Mouse (Mus musculus) heart, adult 11 months (tissue): ENCODE data around the gene Ifitm10.
A peak's percentile ranks its signal among the peaks of the same experiment; 100 is the strongest.

Source experiments
- DNase-seq: peaks from one replicate; pipeline ENCODE4 v3.0.0; 2022

The Ifitm10 gene

DNA sequence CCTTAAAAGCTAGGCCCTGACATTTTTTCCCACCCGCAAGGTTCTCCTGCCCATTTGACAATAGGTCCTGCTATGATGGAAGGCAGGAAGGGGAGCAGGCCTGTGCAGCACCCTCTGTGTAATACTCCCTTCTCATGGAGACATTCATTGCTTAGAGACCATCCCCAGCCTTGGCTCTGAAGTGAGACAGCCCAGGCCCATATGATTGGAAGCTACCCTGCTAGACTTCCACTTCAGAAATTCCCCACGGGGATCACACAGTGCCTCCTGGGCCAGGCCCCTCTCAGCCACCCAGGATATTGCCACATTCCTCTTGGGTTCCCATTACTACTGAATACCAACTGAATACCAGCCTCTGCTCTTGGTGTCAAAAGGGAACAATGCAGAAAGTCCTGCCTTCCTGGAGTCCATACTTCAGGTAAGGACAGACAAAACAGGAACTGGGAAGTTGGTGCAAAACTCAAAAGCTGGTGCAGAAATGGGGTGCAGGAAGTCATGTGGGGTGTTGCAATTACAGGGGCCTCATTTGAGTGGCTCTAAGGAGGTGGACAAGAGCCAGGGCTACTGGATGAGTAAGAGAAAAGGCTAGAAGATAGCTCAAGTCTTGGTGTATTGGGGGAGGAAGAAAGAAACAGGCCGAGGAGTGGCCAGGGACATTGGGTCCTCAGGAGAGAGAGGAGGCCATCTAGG is 16.6 kb upstream of the Ifitm10 start:
- DNase-seq = peak; percentile 91

DNA sequence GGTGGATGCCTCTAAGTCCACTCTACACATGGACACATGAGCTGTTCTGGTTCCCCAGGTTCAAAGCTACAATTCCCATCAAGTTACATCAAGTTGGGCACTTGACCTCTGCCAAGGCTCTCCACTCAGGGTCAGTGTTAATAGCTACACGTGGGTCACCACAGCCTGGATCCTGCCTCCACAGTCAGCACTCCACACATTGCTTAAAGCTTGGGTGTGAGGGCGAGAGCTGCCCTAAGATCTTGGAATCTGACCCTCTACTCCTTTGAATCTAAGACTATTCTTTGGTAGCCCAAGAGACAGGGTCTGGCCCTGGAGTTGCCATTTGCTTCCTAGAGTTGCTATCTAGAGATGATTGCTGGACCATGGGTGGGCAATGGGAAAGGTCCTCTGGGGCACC is 15.2 kb upstream of the Ifitm10 start:
- DNase-seq = peak; percentile 92

DNA sequence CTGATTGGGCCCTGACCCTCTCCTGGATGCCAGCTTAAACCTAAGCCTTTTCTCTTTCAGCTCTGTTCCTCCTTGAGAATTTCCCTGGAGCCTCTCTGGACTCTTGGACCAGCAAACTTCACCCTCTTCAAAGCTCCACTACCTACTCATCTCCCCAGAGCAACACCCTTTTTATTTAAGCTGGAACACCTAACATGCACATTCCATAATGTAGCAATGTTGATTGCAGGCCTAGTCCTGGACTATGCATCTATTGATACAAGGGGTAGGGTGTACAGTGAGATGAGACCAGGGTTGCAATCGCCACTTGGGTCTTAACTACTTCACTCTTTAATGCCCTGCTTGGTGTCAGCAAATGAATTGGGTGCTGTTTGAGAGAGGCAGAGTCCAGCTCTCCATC is 14.6 kb upstream of the Ifitm10 start:
- no peak for DNase-seq

DNA sequence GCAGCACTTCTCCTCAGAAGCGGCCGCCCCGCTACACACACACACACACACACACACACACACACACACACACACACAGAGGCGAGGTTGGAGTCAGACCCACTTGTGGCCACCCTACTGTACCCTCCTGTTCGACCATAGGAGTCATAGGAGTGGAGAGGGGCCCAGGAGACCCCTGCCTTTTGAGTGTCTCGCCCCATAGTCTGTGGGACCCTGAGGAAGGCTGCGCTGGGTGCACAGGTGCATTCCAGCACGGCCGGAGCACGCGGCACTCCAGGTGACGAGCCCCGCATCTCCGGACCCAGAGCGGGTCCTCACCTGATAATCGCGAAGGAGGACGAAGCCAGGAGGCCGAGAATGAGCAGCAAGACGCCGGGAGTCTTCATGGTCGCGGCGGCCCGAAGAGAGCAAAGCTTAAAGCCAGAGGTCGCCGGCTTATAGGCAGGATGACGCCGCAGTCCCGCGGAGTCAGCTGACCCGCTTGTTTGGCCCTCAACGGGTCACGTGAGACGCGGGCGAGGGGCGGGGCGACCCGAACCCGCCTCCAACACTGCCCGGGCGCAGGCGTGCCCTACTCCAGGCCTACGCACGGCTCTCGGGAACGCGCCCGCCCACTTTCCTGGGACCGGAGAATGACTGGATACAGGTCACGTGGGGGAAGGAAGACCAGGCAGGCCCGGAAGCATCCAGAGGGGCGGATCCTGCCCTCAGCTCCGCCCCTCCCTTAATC is 14.0 kb upstream of the Ifitm10 start, which contains the start of gene Ctsd:
Gene Ctsd, minus strand, starts transcription at position 620 of the 730 bp plus-strand sequence.
- DNase-seq = peak; percentile 100

DNA sequence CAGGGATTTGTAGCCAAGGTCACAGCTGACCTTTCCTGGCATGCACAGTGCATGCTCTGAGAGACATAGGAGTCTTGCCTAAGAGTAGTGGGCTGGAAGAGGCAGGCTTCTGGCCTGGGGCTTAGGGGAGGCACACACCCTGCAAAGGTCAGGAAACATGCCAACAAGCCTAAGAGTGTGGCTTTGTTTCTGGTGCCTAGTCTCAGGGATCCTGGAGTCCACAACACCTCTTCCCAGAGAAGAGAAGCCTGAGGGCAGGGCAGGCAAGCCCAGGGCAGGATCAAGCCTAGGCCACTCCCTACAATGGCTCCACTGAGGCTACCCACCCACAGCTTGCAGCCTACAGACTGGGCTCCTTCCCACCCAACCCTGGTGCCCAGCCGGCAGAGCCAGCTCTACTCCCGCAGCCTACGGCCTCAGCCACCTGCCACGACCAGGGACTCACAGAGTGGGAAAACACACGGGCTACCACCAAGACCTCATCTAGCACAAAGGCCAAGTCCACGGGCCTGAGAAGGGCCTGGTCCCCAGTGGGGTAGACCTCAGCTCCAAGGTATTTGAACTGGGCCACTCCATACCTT is 13.2 kb upstream of the Ifitm10 start:
- peak; percentile 96 for DNase-seq

DNA sequence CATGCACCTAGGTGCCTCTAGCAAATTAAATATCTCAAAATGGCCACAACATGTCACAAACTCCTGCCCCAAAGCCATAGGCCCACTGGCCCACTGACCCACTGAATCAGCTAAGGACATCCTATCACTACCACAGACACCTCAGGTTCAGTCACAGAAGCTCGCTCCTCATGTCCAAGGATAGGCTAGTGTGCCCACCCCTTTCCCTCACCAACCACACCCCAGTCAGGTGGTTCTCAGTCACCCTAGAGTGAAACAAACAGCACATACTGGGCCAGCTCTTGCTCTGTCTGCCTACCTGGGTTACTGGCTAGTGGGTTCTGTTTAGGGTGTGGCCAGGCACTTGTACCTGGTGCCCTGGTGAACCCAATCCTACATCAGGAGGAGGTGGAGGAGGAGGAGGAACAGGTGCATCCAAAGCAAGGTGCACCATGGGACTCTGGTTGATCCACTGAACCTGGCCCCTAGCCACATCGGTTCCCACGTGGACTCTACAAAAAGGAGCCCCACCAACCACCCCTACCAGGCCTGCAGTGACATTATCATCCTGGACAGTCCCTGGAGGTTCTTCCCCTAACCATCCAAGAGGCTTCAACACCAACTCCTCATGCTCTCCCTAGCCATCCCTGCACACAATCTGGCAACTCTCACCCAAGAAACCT is 12.3 kb upstream of the Ifitm10 start:
- DNase-seq = peak; percentile 90

DNA sequence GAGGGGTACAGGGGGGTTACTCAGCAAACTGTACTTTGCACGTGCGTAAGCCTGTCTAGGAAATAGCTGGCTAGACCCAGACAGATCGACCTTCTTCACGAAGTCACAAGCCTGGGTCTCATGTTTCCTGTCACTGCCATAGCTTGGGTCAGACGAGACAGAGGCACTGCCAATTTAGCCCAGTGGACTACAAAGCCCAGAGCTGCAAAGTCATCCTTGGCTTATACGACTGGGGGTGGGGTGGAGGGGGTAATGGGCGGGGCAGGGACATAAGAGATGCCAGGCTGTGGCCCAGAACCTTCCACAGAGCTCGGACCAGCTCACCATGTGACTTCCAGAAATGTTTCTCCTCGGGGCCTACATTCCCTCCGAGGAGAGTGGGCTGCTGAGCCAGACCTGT is 10.8 kb upstream of the Ifitm10 start:
- peak; percentile 96 for DNase-seq

DNA sequence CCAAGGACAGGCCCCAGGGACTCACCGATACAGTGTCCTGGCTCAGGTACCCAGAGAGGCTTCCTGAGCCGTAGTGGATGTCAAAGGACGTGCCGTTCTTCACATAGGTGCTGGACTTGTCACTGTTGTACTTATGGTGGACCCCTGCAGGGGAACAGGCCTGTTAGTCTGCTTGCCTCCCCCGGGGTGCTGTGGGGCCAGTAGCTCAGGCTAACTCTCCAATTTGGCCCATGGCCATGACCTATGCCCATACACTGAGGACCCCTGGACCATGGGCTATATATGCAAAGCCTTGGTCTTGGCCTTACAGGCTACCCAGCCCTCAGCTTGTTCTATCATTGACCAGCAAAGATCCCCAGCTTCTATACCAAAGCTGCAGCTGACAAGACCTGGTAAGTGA is 9.0 kb upstream of the Ifitm10 start, which contains the start of gene Gm49369:
Gene Gm49369, minus strand, starts transcription at position 101 of the 400 bp plus-strand sequence.
- DNase-seq = peak; percentile 87

DNA sequence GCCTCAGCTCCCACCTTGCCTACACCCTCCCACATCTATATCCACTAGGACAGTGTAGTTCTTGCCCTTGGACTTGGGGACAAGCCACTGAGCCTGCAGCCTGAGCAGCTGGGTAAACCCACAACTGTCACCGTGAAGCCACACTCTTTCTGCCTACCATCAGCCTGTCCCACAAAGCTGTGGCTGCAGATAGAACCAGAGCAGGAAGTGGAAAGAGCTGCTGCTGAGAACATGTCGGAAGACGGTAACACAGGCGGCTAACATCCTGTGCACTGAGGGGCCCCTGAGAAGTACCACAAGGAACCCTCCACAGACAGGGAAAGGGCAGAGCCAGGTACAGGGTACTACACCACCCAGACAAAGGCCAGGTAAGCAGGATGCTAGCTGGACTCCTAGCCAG is 7.6 kb upstream of the Ifitm10 start:
- DNase-seq = peak; percentile 87

DNA sequence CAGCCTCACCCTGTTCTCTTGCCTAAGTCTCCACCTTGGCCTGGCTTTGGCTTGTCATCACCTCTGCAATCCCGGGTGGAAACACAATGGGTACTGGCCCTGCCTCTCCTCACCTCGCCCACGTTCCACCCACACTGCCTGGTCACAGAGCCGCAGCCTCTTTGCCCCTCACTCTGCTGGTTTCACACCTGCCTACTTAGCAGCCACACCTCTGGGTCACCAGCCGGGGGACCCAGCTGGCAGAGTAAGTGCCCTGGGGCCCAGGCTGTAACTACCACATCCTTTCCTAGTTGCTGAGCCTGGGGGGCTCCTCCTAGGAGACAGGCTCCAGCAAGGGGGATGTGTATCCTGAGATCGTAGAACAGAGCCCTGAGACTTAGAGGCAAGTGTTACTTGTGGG is 5.6 kb upstream of the Ifitm10 start:
- DNase-seq = no peak

DNA sequence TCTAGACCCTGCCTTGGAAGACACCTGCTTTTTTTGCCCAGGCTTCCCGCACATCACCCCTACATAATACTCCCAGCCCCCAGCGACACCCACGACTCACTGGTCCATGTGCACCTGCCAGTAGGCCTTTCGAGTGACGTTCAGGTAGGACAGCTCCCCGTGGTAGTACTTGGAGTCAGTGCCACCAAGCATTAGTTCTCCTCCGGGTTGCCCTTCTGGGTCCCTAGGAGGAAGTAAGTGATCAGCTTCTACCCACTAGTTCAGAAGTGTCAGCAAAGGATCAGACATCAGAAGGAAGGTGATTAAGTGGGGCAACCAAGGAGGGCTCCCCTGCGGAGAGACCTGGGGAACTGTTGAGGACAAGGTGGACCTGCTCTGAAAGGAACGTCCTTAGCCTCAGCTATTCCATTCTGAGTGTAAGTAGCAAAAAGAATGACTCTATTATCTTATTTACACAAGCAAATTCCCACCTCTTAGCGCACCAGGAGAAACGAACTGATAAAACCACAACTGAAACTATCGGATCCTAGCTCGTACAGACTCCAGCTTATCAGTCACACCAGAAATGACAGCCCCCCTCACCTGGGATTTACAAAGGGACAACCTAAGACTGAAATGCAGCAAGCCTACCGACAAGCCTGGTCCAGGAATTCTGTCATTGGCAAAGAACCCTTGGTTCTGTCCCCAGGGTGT is 3.8 kb upstream of the Ifitm10 start:
- DNase-seq = peak; percentile 87

DNA sequence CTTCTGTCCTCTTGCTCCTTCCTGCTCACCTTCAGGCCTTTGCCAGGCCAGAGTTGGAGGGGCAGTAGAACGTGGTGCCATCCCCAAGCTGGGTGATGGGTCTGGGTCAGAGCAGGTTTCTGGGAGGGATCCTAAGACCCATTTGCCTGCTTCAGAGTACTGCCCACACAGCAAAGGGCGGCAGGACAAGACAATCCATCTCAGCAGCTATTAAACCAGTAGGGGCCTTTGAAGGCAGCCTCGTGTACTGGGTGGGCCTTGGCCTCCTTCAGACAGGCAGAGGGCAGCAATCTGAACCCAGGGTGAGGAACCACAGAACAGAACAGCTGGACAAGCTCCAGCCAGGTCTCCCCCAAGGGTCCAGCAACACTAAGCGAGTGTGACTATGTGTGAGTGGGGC is 2.5 kb upstream of the Ifitm10 start:
- peak; percentile 90 for DNase-seq

DNA sequence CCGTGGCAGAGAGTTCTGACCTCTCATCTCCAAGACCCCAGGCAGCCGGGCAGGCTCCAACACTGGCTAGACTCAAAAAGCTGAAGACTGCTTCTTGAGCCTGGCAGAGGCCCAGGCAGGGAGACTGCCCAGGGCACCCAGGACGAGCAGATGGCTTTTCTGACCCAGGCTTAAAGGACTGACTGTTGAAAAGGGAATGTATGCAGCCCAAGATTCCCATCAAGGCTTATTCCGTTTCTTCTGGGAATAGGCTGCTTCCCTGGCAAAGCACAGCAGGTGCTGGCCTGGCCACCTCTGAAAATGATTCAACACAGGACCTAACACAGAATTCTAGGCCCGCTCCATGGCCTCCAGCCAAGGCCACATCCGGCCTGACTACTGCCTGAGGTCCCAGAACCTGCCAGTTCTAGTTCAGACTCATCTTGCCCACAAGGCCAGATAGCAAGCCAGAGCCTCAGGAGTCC is 1.7 kb upstream of the Ifitm10 start:
- DNase-seq = peak; percentile 97

DNA sequence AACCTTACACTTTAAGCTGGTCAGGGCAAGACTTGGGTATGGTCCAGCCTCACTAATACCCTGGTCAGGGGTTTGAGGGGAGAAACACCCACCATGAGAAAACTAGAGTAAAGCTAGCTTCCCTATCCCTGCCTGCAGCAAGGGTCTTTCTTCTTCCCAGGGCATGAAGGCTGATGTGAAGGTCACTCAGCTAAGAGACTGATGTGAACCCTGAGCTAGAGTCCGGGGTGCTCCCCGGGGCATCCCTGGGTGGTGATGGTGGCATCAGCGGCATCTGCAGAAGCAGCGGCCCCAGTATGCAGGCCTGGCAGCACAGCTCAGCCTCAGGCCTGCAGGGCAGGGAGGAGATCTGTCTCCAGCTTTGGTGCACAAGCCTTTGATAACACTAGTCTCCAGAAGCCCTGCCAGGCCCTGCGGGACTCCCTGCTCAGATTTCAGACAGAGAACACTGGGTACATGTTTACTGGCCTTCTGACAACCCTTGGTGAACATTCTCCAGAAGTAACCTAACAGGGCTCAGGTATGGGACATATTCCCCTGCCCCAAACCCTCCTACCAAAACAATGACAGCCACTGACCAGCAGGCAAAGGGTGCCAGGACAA is 961 bp upstream of the Ifitm10 start:
- peak; percentile 97 for DNase-seq

DNA sequence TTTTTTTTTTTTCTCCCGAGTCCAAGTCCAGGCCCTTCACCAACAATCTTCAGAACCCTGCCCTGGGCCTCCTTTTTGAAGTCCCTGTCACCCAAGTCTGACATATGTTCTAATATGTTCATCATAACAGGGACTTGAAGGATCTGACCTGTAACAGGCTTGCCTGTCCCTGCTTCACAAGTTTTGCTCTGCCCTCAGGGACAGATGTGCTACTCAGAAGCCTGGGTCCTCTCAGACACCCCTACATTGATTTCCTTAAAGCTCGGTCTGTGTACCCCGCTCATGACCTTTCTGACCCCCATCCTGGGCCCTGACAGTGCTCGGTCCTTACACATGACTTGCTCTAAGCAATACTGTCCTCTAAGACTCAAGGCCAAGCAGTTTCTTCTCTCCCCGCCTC is 514 bp downstream of the Ifitm10 start:
- peak; percentile 82 for DNase-seq

DNA sequence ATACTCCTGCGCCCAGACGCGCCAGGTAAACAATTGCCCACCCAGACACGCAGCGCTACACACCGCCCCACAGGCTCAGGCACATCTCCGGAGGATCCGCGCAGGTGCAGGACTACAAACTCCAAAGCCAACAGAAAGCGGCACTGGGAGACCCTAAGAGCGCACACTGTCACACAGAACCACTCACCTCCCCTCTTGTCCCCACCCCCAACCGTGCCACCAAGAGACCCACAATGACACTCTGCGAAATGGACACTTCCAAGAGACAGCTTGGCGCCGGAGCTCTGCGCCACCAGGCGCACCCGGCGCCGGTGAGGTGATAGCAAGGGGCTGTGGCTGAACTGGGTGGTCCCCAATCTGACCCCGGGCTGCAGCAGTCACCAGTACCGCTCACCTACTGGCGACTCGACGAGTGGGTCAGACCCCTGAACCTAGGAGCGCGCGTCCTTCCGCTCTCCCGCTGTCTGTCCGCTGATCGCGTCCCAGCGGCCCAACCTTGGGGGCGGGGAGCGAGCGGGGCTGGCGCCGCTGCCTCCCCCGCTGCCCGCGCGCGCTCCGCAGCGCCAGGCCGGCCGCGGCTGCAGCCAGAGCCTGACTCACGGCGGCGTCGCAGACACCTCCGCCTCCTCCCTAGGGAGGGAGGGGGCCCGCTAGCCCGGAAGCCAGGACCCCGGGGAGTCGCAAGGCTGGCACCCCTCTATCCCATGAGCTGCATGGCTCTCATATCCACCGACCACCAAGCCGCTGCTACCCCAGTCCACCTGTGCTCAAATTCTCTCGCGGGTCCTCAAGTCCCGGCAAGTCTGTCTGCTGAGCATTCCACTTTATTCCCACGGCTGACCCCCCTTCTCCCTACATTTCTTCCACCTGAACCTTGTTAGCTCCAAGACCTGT is 1.5 kb downstream of the Ifitm10 start:
- DNase-seq = peak; percentile 95

DNA sequence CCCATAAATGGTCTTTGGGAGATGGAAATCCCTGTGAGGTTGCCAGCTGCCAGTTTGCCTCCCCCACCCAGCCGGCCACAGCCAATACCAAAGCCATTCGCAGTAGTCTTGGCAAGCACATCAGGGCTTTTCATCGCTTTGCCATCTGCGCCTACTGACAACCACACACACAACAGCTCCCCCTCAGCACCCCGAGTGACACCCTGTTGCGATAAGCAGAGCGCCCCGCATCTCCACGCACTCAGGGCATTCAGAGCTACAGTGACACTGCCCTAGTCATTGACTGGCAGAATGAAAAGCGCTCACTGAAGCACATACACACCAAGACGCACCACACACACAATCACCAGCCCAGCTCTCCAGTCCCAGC is 2.2 kb downstream of the Ifitm10 start:
- peak; percentile 91 for DNase-seq

DNA sequence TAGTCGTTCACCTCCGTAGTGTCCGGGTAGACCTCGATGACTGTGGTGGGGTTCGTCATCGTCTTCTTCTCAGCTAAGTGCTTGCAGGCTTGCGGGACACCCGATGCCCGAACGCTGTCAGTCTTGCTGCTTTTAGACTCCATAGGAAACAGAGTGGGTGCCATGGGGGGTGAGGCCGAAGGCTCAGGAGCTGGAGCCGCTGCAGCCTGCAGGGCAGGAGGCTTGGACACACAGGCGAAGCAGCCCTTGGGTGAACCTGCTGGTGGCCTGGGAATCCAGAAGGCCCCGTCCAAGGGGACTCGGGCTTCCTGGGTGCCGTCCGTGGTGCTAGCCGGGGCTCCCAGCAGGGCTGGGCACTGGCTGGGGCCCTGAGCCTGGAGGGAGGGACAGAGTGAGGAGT is 2.6 kb downstream of the Ifitm10 start:
- peak; percentile 90 for DNase-seq

DNA sequence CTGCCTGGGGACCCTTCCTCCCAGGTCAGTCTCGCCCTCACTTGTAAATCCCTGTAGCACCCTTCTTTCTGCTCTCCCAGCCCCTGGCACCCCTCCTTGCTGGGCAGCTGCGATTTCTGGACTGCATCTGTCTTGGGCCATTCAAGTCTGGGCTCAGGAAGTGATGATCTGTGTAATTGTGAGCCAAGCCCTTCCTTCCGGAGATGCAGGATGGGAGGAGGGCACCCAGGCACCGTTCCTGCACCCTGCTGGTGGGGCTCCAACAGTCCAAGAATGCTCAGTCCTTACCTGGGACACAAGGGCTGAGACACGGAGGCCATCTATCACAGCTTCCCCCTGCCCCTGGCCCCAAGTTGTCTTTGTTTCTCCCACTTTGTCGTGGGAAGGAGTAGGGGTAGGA is 3.7 kb downstream of the Ifitm10 start:
- DNase-seq = peak; percentile 95

DNA sequence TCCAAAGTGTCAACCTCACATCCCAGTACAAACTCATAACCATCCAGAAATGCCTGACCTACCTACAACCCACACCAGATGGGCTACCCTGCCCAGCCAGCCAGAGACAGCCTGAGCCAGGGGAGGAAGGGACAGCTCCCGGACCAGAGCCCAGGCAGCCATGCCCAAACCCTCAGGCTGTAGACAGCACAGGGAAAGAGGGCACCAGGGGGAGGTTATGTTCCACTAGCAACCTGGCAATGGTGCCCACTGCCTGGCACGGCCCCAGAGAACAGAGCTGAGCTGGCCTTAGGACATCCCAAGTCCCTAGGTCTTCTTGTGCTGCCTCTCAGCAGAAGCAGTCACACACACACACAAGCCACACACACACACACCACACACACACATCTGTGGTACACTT is 4.7 kb downstream of the Ifitm10 start:
- DNase-seq = no peak

DNA sequence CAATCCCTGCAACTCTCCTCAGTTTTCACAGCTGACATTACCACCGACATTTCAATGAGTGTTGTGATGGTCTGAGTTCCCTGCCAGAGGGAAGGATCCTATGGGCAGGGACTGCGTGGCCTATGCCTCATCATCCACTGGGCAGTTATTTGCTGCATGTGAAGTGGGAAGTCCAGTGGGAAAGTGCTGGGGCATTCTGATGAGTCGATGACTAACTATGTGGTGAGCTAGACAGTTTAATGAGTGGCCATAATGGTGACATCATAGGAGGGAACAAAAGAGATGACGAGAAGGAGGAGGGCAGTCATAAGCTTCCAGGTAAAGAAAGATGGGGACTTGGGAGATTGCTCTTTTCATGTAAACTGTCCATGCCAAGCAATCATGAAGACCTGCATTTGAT is 10.4 kb downstream of the Ifitm10 start:
- DNase-seq = no peak
